Mouse (Mus musculus): Measurements from ENCODE around the gene Gm20388. TPM values are rescaled to one million over a fixed set of nuclear protein-coding genes. Genes with fewer than 3 reads are reported as not detected.

Gene Gm20388
- polyA plus RNA-seq, 1 experiment: 23.9 TPM

- Histone ChIP-seq H3K4me3 (ENCODE audit: insufficient read depth, low read length) (no peak overlapping the region), H3K4me1 (ENCODE audit: control insufficient read depth, insufficient read depth, low read length) (peaks cover 4% of the 10 kb centered on the region), H3K27ac (ENCODE audit: insufficient read depth, low read length) (no peak overlapping the region)
- TF ChIP-seq CTCF (IDR thresholded peaks at IDR 0.05; ENCODE audit: extremely low read depth, insufficient read depth, low read length): no peak
- TF ChIP-seq POLR2A (IDR thresholded peaks at IDR 0.05; ENCODE audit: extremely low read depth, insufficient read depth, low read length): no peak
Observed at GRCm38 (mm10) chr8:122546066-122546755, 2635.6 kb downstream of the Gm20388 start.

DNA sequence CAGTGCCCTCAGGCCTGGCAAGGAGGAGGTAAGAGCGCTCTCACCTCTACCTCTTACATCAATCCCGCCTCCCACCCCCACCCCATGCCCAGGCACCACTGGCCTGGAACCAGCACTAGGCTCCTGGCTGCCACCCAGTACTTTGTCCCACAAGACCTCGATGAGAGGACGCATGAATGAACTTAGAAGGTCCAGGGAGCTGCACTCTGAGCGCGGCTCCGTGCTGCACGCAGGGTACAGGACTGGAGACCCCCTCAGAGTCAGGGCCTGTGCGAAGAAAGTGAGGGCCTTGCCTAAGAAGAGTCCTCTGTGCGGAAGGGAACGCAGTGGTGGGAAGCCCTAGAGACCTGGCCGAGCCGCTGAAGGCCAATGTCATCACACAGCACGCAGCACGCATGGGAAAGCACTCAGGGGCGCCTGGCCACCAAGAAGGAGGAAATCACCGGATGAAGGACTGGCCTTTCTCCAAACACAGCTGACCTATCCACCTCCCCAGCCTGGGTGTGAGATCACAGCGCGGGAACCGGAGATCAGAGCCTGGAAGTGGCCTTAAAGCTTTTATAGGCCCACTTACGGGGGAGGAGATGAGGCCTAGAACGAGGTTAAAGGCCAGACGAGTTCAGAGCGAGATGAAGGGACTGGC, 2636.3 kb downstream of the Gm20388 start:
- TF ChIP-seq POLR2A (IDR thresholded peaks at IDR 0.05; ENCODE audit: extremely low read depth, insufficient read depth, low read length) (no peak), CTCF (IDR thresholded peaks at IDR 0.05; ENCODE audit: extremely low read depth, insufficient read depth, low read length) (no peak)

DNA sequence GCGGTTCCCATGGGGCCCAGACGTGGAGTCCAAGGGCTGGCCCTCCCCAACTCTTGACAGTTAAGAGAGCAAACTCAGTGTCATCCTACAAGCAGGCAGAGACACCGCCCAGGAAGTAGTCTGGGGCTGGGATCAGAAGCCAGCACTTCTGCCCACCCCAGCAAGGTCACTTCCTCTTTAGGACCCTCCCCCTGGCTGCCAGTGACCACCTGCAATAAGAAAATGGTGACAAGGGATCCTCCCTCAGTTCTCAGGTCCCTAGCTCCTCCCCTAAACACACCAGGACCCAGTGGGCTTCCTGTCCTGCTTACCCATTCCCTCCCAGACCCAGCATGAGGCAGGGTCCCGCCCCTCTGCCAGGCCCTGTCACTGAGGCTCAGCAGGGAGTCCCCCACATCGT, 2637.2 kb downstream of the Gm20388 start:
- TF ChIP-seq POLR2A (IDR thresholded peaks at IDR 0.05; ENCODE audit: extremely low read depth, insufficient read depth, low read length) (no peak), CTCF (IDR thresholded peaks at IDR 0.05; ENCODE audit: extremely low read depth, insufficient read depth, low read length) (no peak)
- no peak overlapping the region for H3K27ac ChIP-seq (ENCODE audit: insufficient read depth, low read length)
- no peak overlapping the region for H3K4me3 ChIP-seq (ENCODE audit: insufficient read depth, low read length)
- H3K4me1 ChIP-seq (ENCODE audit: control insufficient read depth, insufficient read depth, low read length): peaks cover 4% of the 10 kb centered on the region

More for the DNA sequence above, 2636.3 kb downstream of the Gm20388 start:
- H3K4me3 ChIP-seq (ENCODE audit: insufficient read depth, low read length): no peak overlapping the region
- H3K27ac ChIP-seq (ENCODE audit: insufficient read depth, low read length): no peak overlapping the region
- peaks cover 4% of the 10 kb centered on the region for H3K4me1 ChIP-seq (ENCODE audit: control insufficient read depth, insufficient read depth, low read length)

- H3K27ac ChIP-seq (ENCODE audit: insufficient read depth, low read length): no peak overlapping the region
- H3K4me3 ChIP-seq (ENCODE audit: insufficient read depth, low read length): no peak overlapping the region
- TF ChIP-seq CTCF (IDR thresholded peaks at IDR 0.05; ENCODE audit: extremely low read depth, insufficient read depth, low read length): no peak
- peaks cover 4% of the 10 kb centered on the region for H3K4me1 ChIP-seq (ENCODE audit: control insufficient read depth, insufficient read depth, low read length)
Observed at GRCm38 (mm10) chr8:122548331-122548730, 2637.7 kb downstream of the Gm20388 start.

GRCm38 (mm10) chr8:122548891-122549439, 2638.3 kb downstream of the Gm20388 start:
- H3K27ac ChIP-seq (ENCODE audit: insufficient read depth, low read length): no peak overlapping the region
- TF ChIP-seq CTCF (IDR thresholded peaks at IDR 0.05; ENCODE audit: extremely low read depth, insufficient read depth, low read length) (no peak), POLR2A (IDR thresholded peaks at IDR 0.05; ENCODE audit: extremely low read depth, insufficient read depth, low read length) (no peak)
- no peak overlapping the region for H3K4me3 ChIP-seq (ENCODE audit: insufficient read depth, low read length)

GRCm38 (mm10) chr8:122550234-122550994, 2639.8 kb downstream of the Gm20388 start:
- TF ChIP-seq CTCF (IDR thresholded peaks at IDR 0.05; ENCODE audit: extremely low read depth, insufficient read depth, low read length): no peak
- Histone ChIP-seq H3K4me3 (ENCODE audit: insufficient read depth, low read length) (peak overlapping the region; percentile 0), H3K27ac (ENCODE audit: insufficient read depth, low read length) (no peak overlapping the region), H3K4me1 (ENCODE audit: control insufficient read depth, insufficient read depth, low read length) (peaks cover 8% of the 10 kb centered on the region)

More at GRCm38 (mm10) chr8:122548891-122549439, 2638.3 kb downstream of the Gm20388 start:
- H3K4me1 ChIP-seq (ENCODE audit: control insufficient read depth, insufficient read depth, low read length): peaks cover 4% of the 10 kb centered on the region

DNA sequence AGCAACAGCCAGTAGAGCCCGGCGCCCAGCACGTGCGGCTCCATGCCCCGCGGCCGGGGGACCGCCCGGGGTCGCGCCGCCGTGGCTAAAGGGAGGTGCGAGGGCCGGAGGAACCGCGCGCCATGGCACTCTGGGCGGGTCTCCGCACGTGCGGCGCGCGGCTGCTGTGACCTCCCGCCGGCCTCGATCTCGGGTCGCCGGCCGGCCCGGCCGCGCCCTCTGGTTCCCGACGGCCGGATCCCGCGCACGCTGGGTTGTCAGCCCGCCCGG, 2640.3 kb downstream of the Gm20388 start:
- Histone ChIP-seq H3K4me3 (ENCODE audit: insufficient read depth, low read length) (peak overlapping the region; percentile 0; the same call in 1 of the 2 replicates), H3K27ac (ENCODE audit: insufficient read depth, low read length) (no peak overlapping the region), H3K4me1 (ENCODE audit: control insufficient read depth, insufficient read depth, low read length) (peaks cover 9% of the 10 kb centered on the region)
- TF ChIP-seq POLR2A (IDR thresholded peaks at IDR 0.05; ENCODE audit: extremely low read depth, insufficient read depth, low read length) (no peak), CTCF (IDR thresholded peaks at IDR 0.05; ENCODE audit: extremely low read depth, insufficient read depth, low read length) (no peak)

- Histone ChIP-seq H3K4me3 (ENCODE audit: insufficient read depth, low read length) (peak within 1 kb of the TSS; percentile 0), H3K27ac (ENCODE audit: insufficient read depth, low read length) (no peak within 1 kb of the TSS), H3K4me1 (ENCODE audit: control insufficient read depth, insufficient read depth, low read length) (peaks cover 15% of the 10 kb centered on the region)
- no peak for TF ChIP-seq POLR2A (IDR thresholded peaks at IDR 0.05; ENCODE audit: extremely low read depth, insufficient read depth, low read length)
- peak; percentile 97 for TF ChIP-seq CTCF (IDR thresholded peaks at IDR 0.05; ENCODE audit: extremely low read depth, insufficient read depth, low read length)
Observed at GRCm38 (mm10) chr8:122551265-122552051, 2640.8 kb downstream of the Gm20388 start, which contains the start of gene Piezo1. TSS of gene Piezo1 (minus strand) at chr8:122551329.

DNA sequence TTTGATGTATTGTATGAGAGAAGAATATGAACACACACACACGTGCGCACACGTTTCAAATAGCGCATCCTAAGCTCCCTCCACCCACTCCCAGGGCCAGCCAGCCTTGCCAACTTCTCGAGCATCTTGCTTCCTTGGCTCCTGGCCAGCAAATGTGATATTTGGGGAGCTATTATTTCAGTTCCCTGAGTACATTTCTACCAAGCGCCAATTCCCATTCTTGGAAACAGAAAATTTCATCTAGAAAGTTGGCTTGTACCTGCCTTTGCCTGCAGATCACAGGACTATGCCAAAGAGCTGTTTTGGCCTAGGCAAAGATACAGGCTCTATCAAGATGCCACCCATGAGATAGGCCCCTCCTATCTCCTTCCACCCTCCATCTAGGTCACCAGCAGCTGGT, 2644.1 kb downstream of the Gm20388 start:
- no peak for TF ChIP-seq POLR2A (IDR thresholded peaks at IDR 0.05; ENCODE audit: extremely low read depth, insufficient read depth, low read length)
- TF ChIP-seq CTCF (IDR thresholded peaks at IDR 0.05; ENCODE audit: extremely low read depth, insufficient read depth, low read length): no peak

More for the DNA sequence above, 2644.1 kb downstream of the Gm20388 start:
- Histone ChIP-seq H3K4me3 (ENCODE audit: insufficient read depth, low read length) (no peak overlapping the region), H3K27ac (ENCODE audit: insufficient read depth, low read length) (no peak overlapping the region), H3K4me1 (ENCODE audit: control insufficient read depth, insufficient read depth, low read length) (peaks cover 11% of the 10 kb centered on the region)

Data from cortical plate, adult 2 months (tissue).